Mouse (Mus musculus) embryonic fibroblast, embryonic 13.5 days (primary cell): ENCODE data around the gene 4930415O20Rik.

Source experiments
- CTCF ChIP-seq: IDR thresholded peaks from 2 replicates; pipeline ENCODE4 v1.5.1; 2011; ENCODE audit warnings: mild to moderate bottlenecking, control low read depth, low read length, moderate library complexity, borderline replicate concordance; ENCODE audit not compliant: insufficient read depth
- POLR2A ChIP-seq: IDR thresholded peaks from 2 replicates; pipeline ENCODE4 v1.6.1; 2011; ENCODE audit warnings: low read depth, mild to moderate bottlenecking, control low read depth, low read length, moderate library complexity

GRCm38 (mm10) chr15:98569216-98569615, 1.6 kb upstream of the 4930415O20Rik start:
- TF ChIP-seq CTCF (no peak), POLR2A (no peak)
